Mouse (Mus musculus) neural tube, embryonic 14.5 days (tissue): Measurements from ENCODE around the gene Slc35c2. TPM values are rescaled to one million over a fixed set of nuclear protein-coding genes. Genes with fewer than 3 reads are reported as not detected.
A peak's percentile ranks its signal among the peaks of the same experiment; 100 is the strongest.

Source experiments
- ATAC-seq: fragments of 200-750 bp; cut with Nextera tagmentation; 2 replicates; pipeline ENCODE4 v1.8.0; 2017; ENCODE audit warnings: low read depth, mild to moderate bottlenecking, moderate TSS enrichment, moderate library complexity
- H3K27ac ChIP-seq: fragments of 300-500 bp; sonication (generic); 2 replicates; pipeline ENCODE4 v1.5.1; 2014; ENCODE audit warnings: low read depth, mild to moderate bottlenecking, control low read depth, low read length, moderate library complexity, mixed read lengths
- H3K27me3 ChIP-seq: fragments of 300-500 bp; sonication (generic); 2 replicates; pipeline ENCODE4 v1.6.1; 2014; ENCODE audit warnings: low read length; ENCODE audit not compliant: control insufficient read depth, insufficient read depth
- H3K36me3 ChIP-seq: fragments of 300-500 bp; sonication (generic); 2 replicates; pipeline ENCODE4 v1.6.1; 2014; ENCODE audit warnings: low read length, mixed read lengths; ENCODE audit not compliant: control insufficient read depth, insufficient read depth
- H3K4me1 ChIP-seq: fragments of 300-500 bp; sonication (generic); 2 replicates; pipeline ENCODE4 v1.6.1; 2014; ENCODE audit warnings: low read length; ENCODE audit not compliant: control insufficient read depth, insufficient read depth
- H3K4me2 ChIP-seq: fragments of 300-500 bp; sonication (generic); 2 replicates; pipeline ENCODE4 v1.6.1; 2014; ENCODE audit warnings: mild to moderate bottlenecking, low read depth, low read length, control low read depth
- H3K4me3 ChIP-seq: fragments of 300-500 bp; sonication (generic); 2 replicates; pipeline ENCODE4 v1.5.1; 2014; ENCODE audit warnings: low read depth, low read length, control low read depth, mixed read lengths
- H3K9ac ChIP-seq: fragments of 300-500 bp; sonication (generic); replicated peaks from 2 replicates; pipeline ENCODE4 v1.6.1; 2014; ENCODE audit warnings: low read depth, mild to moderate bottlenecking, control low read depth, low read length, mixed read lengths
- H3K9me3 ChIP-seq: fragments of 300-500 bp; sonication (generic); 2 replicates; pipeline ENCODE4 v1.6.1; 2016; ENCODE audit warnings: low read length; ENCODE audit not compliant: control insufficient read depth
- WGBS: fragments of 180-500 bp; shearing (Covaris S2); extraction: QIAGEN DNeasy Blood & Tissue Kit; methylation state at CpG from one replicate; pipeline ENCODE4 v1.1.7; 2014; 5-methylcytosine and 5-hydroxymethylcytosine counted together
- polyA plus RNA-seq: library from polyadenylated mRNA; unstranded; fragments of >200 nt; fragmentation: Nextera tagmentation; extraction: Ambion mirVana; gene quantifications from 2 replicates; pipeline ENCODE4 v1.2.1, GENCODE M21; 2014

Gene Slc35c2
- polyA plus RNA-seq, 1 experiment from 2014 or later: 59.0 TPM

- H3K4me2 ChIP-seq: no peak overlapping the region
- no peaks in the 10 kb centered on the region for H3K36me3 ChIP-seq
- H3K4me1 ChIP-seq: peaks cover 35% of the 10 kb centered on the region
- no peak overlapping the region for H3K9ac ChIP-seq
- H3K4me3 ChIP-seq: no peak overlapping the region
- no peak for ATAC-seq
- no peaks in the 10 kb centered on the region for H3K9me3 ChIP-seq
- H3K27ac ChIP-seq: no peak overlapping the region
- no peaks in the 10 kb centered on the region for H3K27me3 ChIP-seq
- WGBS: 23% methylated on average over 5 of the region's 5 CpGs
These were observed 36.3 kb upstream of the Slc35c2 start for GRCm38 (mm10) chr2:165323928-165324327.

- no peak overlapping the region for H3K4me2 ChIP-seq
- no peak overlapping the region for H3K27ac ChIP-seq
- no peaks in the 10 kb centered on the region for H3K36me3 ChIP-seq
- H3K9me3 ChIP-seq: no peaks in the 10 kb centered on the region
- no peak overlapping the region for H3K9ac ChIP-seq
- ATAC-seq: no peak
- peaks cover 35% of the 10 kb centered on the region for H3K4me1 ChIP-seq
- no peaks in the 10 kb centered on the region for H3K27me3 ChIP-seq
- 36% methylated on average over 5 of the region's 5 CpGs for WGBS
- H3K4me3 ChIP-seq: no peak overlapping the region
These were observed 35.8 kb upstream of the Slc35c2 start for GRCm38 (mm10) chr2:165323484-165323883.

- H3K27ac ChIP-seq: no peak overlapping the region
- H3K9me3 ChIP-seq: no peaks in the 10 kb centered on the region
- H3K4me3 ChIP-seq: no peak overlapping the region
- WGBS: 91% methylated on average over 22 of the region's 22 CpGs
- ATAC-seq: no peak
- H3K9ac ChIP-seq: no peak overlapping the region
- peaks cover 38% of the 10 kb centered on the region for H3K4me1 ChIP-seq
- no peaks in the 10 kb centered on the region for H3K27me3 ChIP-seq
- H3K36me3 ChIP-seq: no peaks in the 10 kb centered on the region
- H3K4me2 ChIP-seq: no peak overlapping the region
These were observed 34.5 kb upstream of the Slc35c2 start for GRCm38 (mm10) chr2:165321981-165322735.

GRCm38 (mm10) chr2:165321381-165321888 lies 33.8 kb upstream of the Slc35c2 start:
- Histone ChIP-seq H3K36me3 (no peaks in the 10 kb centered on the region), H3K27me3 (no peaks in the 10 kb centered on the region), H3K27ac (no peak overlapping the region), H3K4me2 (no peak overlapping the region), H3K4me1 (peaks cover 44% of the 10 kb centered on the region), H3K9ac (no peak overlapping the region), H3K9me3 (no peaks in the 10 kb centered on the region), H3K4me3 (no peak overlapping the region)
- 61% methylated on average over 8 of the region's 8 CpGs for WGBS
- ATAC-seq: no peak

- 0 out of 2 replicates have a peak overlapping the region, but pooled peaks have one; percentile 4 for H3K27ac ChIP-seq
- H3K9ac ChIP-seq: no peak overlapping the region
- H3K4me2 ChIP-seq: no peak overlapping the region
- 68% methylated on average over 12 of the region's 12 CpGs for WGBS
- no peaks in the 10 kb centered on the region for H3K9me3 ChIP-seq
- peaks cover 49% of the 10 kb centered on the region for H3K4me1 ChIP-seq
- ATAC-seq: no peak
- no peaks in the 10 kb centered on the region for H3K27me3 ChIP-seq
- peaks cover 2% of the 10 kb centered on the region; the same call in 1 of the 2 replicates for H3K36me3 ChIP-seq
- H3K4me3 ChIP-seq: no peak overlapping the region
These were observed 33.0 kb upstream of the Slc35c2 start for GRCm38 (mm10) chr2:165320531-165321150.

GRCm38 (mm10) chr2:165319503-165319902 lies 31.8 kb upstream of the Slc35c2 start:
- Histone ChIP-seq H3K4me2 (no peak overlapping the region), H3K27ac (no peak overlapping the region), H3K27me3 (no peaks in the 10 kb centered on the region; the same call in 1 of the 2 replicates), H3K36me3 (peaks cover 13% of the 10 kb centered on the region), H3K4me1 (peaks cover 37% of the 10 kb centered on the region), H3K4me3 (no peak overlapping the region), H3K9me3 (no peaks in the 10 kb centered on the region), H3K9ac (no peak overlapping the region)
- no peak for ATAC-seq
- WGBS: 68% methylated on average over 4 of the region's 4 CpGs

- Histone ChIP-seq H3K27ac (no peak overlapping the region), H3K4me1 (peaks cover 32% of the 10 kb centered on the region), H3K4me2 (no peak overlapping the region), H3K4me3 (no peak overlapping the region), H3K27me3 (no peaks in the 10 kb centered on the region; the same call in 1 of the 2 replicates), H3K36me3 (peaks cover 19% of the 10 kb centered on the region), H3K9me3 (no peaks in the 10 kb centered on the region), H3K9ac (no peak overlapping the region)
- WGBS: 85% methylated on average over 7 of the region's 7 CpGs
- ATAC-seq: no peak
These were observed 31.3 kb upstream of the Slc35c2 start for GRCm38 (mm10) chr2:165318941-165319340.

- Histone ChIP-seq H3K36me3 (peaks cover 24% of the 10 kb centered on the region), H3K27me3 (no peaks in the 10 kb centered on the region; the same call in 1 of the 2 replicates), H3K9ac (0 out of 2 replicates have a peak overlapping the region, but pooled peaks have one; percentile 17), H3K9me3 (no peaks in the 10 kb centered on the region), H3K4me3 (no peak overlapping the region), H3K4me1 (peaks cover 26% of the 10 kb centered on the region), H3K4me2 (peak overlapping the region; percentile 23; the same call in 1 of the 2 replicates), H3K27ac (peak overlapping the region; percentile 94)
- 47% methylated on average over 16 of the region's 16 CpGs for WGBS
- no peak for ATAC-seq
These were observed 30.1 kb upstream of the Slc35c2 start for GRCm38 (mm10) chr2:165317621-165318263.
